Mouse (Mus musculus) liver, embryonic 11.5 days (tissue): ENCODE measurements around the gene Fbxw8. TPM values are rescaled to one million over a fixed set of nuclear protein-coding genes. Genes with fewer than 3 reads are reported as not detected.

Experiments used
- ATAC-seq: fragments of 200-750 bp; cut with Nextera tagmentation; replicated peaks from 2 replicates; pipeline ENCODE4 v1.8.0; 2017; ENCODE audit warnings: moderate number of reproducible peaks, mild to moderate bottlenecking, moderate TSS enrichment, moderate library complexity; ENCODE audit not compliant: low FRiP score
- DNase-seq: peaks from one replicate; pipeline ENCODE4 v3.0.0-alpha.2; 2017; ENCODE audit warnings: low spot score
- H3K27ac ChIP-seq: fragments of 300-500 bp; sonication (generic); 2 replicates; pipeline ENCODE4 v1.5.1; 2014; ENCODE audit warnings: mild to moderate bottlenecking, low read depth, low read length, control low read depth
- H3K27me3 ChIP-seq: fragments of 300-500 bp; sonication (generic); replicated peaks from 2 replicates; pipeline ENCODE4 v1.6.1; 2014; ENCODE audit warnings: low read length, mixed read lengths; ENCODE audit not compliant: control insufficient read depth, insufficient read depth
- H3K36me3 ChIP-seq: fragments of 300-500 bp; sonication (generic); 2 replicates; pipeline ENCODE4 v1.6.1; 2014; ENCODE audit warnings: mild to moderate bottlenecking, low read length, moderate library complexity, mixed read lengths; ENCODE audit not compliant: control insufficient read depth, insufficient read depth
- H3K4me1 ChIP-seq: fragments of 300-500 bp; sonication (generic); replicated peaks from 2 replicates; pipeline ENCODE4 v1.6.1; 2014; ENCODE audit warnings: low read length, mixed read lengths; ENCODE audit not compliant: control insufficient read depth, insufficient read depth
- H3K4me2 ChIP-seq: fragments of 300-500 bp; sonication (generic); 2 replicates; pipeline ENCODE4 v1.6.1; 2014; ENCODE audit warnings: mild to moderate bottlenecking, control low read depth, moderate library complexity
- H3K4me3 ChIP-seq: fragments of 300-500 bp; sonication (generic); 2 replicates; pipeline ENCODE4 v1.5.1; 2014; ENCODE audit warnings: low read depth, low read length, control low read depth
- H3K9ac ChIP-seq: fragments of 300-500 bp; sonication (generic); 2 replicates; pipeline ENCODE4 v1.6.1; 2014; ENCODE audit warnings: low read depth, low read length, control low read depth
- H3K9me3 ChIP-seq: fragments of 300-500 bp; sonication (generic); 2 replicates; pipeline ENCODE4 v1.6.1; 2016; ENCODE audit warnings: low read length, inconsistent platforms, mixed read lengths; ENCODE audit not compliant: control insufficient read depth
- WGBS: fragments of 180-500 bp; shearing (Covaris S2); extraction: QIAGEN DNeasy Blood & Tissue Kit; methylation state at CpG from one replicate; pipeline ENCODE4 v1.1.7; 2014; 5-methylcytosine and 5-hydroxymethylcytosine counted together
- polyA plus RNA-seq: library from polyadenylated mRNA; unstranded; fragments of >200 nt; fragmentation: Nextera tagmentation; extraction: Ambion mirVana; gene quantifications from 2 replicates; pipeline ENCODE4 v1.2.1, GENCODE M21; 2014

The Fbxw8 gene
- polyA plus RNA-seq, 1 experiment from 2014 or later, result 17.0 TPM

DNA sequence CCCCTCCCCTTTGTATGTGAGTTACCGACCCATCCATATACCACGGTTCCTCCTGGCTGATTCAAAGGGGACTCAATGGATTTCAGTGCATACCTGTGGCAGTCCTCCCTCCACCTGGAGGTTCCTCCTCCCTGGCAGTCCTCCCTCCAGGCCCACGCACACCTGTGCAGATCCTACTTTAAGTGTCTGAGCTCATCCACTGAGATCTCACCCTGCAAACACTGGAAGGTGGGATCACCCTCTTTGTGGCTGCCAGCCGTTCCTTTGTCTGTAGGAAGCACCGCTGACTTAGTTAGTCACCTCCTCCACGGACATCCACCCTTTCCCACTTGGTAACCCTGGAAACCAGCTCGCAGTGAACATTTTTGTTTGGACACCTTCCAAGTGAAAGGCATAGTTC is 22.4 kb upstream of the Fbxw8 start:
- Histone ChIP-seq H3K27me3 (peaks cover 28% of the 10 kb centered on the region), H3K9ac (no peak overlapping the region), H3K4me1 (no peaks in the 10 kb centered on the region), H3K9me3 (0 out of 2 replicates have a peak, but pooled peaks cover 4% of the 10 kb centered on the region), H3K27ac (no peak overlapping the region), H3K4me2 (no peak overlapping the region), H3K4me3 (no peak overlapping the region), H3K36me3 (no peaks in the 10 kb centered on the region)
- WGBS, result 75% methylated on average over 7 of the region's 7 CpGs
- DNase-seq, result no peak
- no peak for ATAC-seq

DNA sequence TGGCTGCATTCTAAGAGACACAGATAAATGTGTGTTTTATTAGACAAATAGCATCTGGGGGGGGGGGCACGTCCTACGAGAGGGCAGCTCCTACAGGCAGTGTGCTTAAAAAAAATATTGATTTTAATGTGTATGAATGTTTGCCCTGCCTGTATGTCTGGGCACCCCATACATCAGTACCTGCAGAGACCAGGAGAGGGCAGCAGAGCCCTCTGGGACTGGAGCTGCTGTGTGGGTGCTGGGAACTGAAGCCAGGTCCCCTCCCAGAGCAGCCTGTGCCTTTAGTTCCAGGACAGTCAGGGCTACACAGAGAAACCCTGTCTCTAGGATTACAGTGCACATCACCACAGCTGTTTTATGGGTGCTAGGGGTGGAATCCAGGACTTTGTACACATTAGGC is 19.9 kb upstream of the Fbxw8 start:
- H3K4me1 ChIP-seq, result peaks cover 3% of the 10 kb centered on the region
- ATAC-seq, result no peak
- H3K36me3 ChIP-seq, result no peaks in the 10 kb centered on the region
- no peak overlapping the region for H3K27ac ChIP-seq
- no peak overlapping the region for H3K9ac ChIP-seq
- 0 out of 2 replicates have a peak, but pooled peaks cover 4% of the 10 kb centered on the region for H3K9me3 ChIP-seq
- WGBS, result 11% methylated on average over 2 of the region's 2 CpGs
- no peak overlapping the region for H3K4me2 ChIP-seq
- peaks cover 53% of the 10 kb centered on the region for H3K27me3 ChIP-seq
- no peak for DNase-seq
- H3K4me3 ChIP-seq, result no peak overlapping the region

DNA sequence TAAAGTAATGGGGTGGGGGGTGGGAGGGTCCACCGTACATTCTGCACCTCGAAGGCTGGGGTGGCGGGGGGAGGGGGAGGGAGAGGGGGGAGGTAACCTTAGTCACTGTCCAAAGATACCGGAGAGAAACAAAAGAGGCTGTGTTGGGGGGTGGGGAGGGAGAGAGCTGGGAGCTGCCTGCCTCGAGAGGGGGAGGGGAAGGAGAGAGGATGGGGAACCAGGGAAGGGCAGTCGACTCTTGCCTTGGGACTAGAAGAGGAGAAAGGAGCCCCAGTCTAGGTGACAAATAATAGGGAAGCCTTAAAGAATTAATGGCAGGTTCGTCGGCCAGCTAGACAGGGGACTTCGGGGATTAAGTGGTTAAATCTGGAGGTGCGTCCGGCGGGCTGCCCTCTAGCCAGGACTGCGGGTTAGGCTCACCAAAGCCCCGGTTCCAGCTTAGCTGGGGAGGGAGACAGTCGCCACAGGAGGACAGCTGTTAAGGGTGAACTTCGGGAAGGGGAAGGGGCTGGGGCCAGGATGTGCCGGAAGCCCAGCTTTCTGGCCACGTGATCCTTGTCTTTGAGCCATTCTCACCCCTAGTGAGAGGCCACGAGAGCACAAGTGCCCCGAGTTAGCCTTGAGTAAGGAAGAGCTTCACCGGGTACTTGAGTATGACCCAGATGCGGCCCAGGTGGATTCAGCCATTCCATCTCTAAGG is 19.2 kb upstream of the Fbxw8 start:
- 2% methylated on average over 22 of the region's 22 CpGs for WGBS
- H3K4me2 ChIP-seq, result peak overlapping the region; percentile 56
- peak overlapping the region; percentile 30 for H3K4me3 ChIP-seq
- H3K27ac ChIP-seq, result no peak overlapping the region
- no peak overlapping the region for H3K9ac ChIP-seq
- peaks cover 3% of the 10 kb centered on the region for H3K4me1 ChIP-seq
- peaks cover 59% of the 10 kb centered on the region for H3K27me3 ChIP-seq
- peak; percentile 46 for DNase-seq
- no peak for ATAC-seq
- H3K36me3 ChIP-seq, result no peaks in the 10 kb centered on the region
- H3K9me3 ChIP-seq, result 0 out of 2 replicates have a peak, but pooled peaks cover 4% of the 10 kb centered on the region

DNA sequence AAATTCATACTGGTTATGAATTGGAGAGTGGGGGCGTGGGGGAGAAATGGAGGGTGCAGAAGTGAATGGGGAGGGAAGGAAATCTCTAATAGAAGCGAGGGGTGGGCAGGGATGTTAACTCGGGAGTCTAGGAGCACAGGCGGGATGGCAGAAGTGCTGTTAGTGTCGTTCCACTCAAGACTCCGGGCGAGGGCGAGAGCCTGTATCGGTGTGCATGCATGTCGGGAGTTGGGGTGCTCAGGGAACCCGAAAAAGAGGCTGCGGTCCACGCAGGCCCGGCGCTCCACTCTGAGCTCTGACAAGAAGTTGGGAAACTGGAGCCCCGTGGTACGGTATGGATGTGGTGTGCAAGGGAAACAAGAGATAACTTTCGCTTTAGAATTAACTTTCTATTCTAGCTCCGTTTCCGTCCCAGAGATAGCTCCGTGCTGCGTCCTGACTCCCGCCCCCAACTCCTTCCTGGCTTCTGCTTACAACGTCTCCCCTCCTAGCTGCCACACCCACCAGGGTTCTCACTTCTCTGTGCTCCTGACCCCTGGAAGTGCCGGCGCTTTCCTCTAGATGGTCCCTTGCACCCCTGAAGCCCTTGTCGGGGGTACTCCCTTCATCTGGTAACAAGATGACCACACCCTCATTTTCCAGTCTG is 16.9 kb upstream of the Fbxw8 start:
- Histone ChIP-seq H3K4me2 (peak overlapping the region; percentile 50), H3K27me3 (peaks cover 82% of the 10 kb centered on the region), H3K9me3 (0 out of 2 replicates have a peak, but pooled peaks cover 4% of the 10 kb centered on the region), H3K9ac (no peak overlapping the region), H3K36me3 (no peaks in the 10 kb centered on the region), H3K4me1 (peaks cover 3% of the 10 kb centered on the region), H3K4me3 (peak overlapping the region; percentile 35), H3K27ac (no peak overlapping the region)
- ATAC-seq, result no peak
- DNase-seq, result no peak
- under 1% methylated on average over 27 of the region's 27 CpGs for WGBS

DNA sequence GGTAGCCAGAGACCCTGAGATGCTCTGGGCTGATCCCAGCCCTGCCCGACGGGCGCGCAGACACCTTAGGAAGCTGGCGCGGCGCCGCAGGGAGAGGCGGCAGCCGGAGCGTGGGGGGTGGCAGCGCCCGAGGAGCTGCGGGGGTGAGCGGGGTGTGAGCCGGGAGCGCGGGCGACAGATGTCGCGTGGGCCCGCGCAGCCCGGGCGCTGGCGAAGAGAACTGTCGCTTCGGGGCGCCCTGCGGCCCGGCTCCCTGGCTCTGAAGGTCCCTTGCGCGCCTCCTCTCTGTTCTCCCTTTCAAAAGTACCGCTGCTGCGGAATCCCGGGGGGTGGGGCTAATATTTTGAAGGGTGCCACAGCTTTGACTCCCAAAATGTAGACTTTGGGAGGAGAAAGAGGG is 16.4 kb upstream of the Fbxw8 start:
- Histone ChIP-seq H3K4me3 (peak overlapping the region; percentile 35), H3K4me1 (peaks cover 3% of the 10 kb centered on the region), H3K4me2 (peak overlapping the region; percentile 50), H3K36me3 (no peaks in the 10 kb centered on the region), H3K9ac (no peak overlapping the region), H3K27ac (no peak overlapping the region), H3K9me3 (0 out of 2 replicates have a peak, but pooled peaks cover 4% of the 10 kb centered on the region), H3K27me3 (peaks cover 83% of the 10 kb centered on the region)
- WGBS, result 1% methylated on average over 35 of the region's 36 CpGs
- no peak for ATAC-seq
- DNase-seq, result no peak

DNA sequence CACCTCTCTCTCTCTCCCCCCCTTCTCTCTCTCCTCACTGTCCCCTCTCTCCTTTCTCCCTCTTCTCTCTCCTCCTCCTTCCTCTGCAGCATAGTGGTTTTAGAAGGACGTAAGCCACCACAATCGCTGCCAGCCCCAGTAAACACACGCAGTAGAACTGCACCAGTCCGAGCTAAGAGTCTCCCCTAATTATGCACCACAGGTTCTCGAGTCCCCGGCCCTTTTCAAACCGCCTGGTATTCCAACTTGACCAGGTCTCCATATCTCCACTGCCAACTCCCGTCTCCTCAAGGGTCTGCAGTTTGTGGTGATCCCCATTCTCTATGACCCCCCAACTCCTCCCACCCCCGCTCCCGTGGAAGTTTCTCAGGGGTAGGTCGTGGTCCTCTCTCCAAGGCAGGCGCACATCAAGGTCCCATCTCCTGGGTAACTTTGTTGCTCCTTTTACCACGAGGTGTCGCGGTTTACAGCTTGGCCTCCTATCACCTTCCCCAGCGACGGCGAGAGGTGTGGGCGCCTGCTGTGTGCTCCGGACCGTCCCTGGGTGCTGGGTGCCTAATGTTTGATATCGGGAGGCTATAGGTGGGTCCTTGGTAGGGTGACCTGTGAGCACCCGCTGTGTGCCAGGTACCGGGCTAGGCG is 15.7 kb upstream of the Fbxw8 start:
- Histone ChIP-seq H3K4me2 (peak overlapping the region; percentile 30), H3K9ac (no peak overlapping the region), H3K4me1 (peaks cover 3% of the 10 kb centered on the region), H3K27ac (no peak overlapping the region), H3K36me3 (no peaks in the 10 kb centered on the region), H3K27me3 (peaks cover 88% of the 10 kb centered on the region), H3K4me3 (no peak overlapping the region; the same call in 1 of the 2 replicates), H3K9me3 (0 out of 2 replicates have a peak, but pooled peaks cover 4% of the 10 kb centered on the region)
- WGBS, result 1% methylated on average over 25 of the region's 25 CpGs
- no peak for ATAC-seq
- no peak for DNase-seq

DNA sequence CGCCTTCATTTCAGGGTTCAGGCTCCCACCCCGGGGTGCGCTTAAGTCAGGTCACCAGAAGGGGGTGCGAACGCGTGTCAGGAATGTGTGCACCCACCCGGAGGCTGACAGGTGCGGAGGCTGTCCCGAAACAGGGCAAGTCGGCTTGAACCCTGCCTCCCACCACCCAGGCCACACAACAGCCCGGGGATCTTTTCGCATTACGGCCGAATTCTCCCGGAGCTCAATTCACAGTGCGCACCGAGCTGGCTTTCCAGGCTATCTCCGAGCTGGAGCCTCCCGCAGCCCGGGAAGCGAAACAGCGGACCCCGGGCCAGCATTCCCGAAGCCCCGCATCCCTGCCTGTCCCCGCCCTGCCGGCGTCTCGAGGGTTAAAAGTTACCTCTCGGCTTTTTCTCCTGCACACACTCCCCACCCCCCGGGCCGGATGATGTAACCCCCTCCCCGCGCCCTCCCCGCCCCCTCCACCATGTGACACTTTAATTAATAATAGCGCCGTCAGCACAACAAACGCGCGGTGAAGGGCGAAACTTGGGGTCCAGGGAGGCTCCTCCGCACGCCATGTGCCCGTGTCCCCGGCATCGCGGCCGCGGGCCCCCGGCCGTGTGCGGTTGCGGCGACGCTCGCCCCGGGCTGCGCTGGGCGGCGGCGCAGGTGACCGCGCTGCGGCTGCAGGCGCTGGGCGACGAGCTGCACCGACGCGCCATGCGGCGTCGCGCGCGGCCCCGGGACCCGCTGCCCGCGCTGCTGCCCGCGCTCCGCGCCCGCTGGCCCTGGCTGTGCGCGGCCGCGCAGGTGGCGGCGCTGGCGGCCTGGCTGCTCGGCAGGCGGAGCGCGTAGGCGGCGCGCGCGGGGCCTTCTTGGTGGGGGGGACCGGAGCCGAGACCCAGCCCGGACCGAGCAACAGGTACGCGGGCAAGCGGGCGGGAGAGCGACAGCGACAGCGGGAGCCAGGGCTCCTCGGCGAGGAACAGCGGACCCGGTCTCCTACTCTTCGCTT is 14.3 kb upstream of the Fbxw8 start:
- Histone ChIP-seq H3K9ac (no peak overlapping the region), H3K4me3 (peak overlapping the region; percentile 48), H3K27ac (no peak overlapping the region), H3K4me2 (peak overlapping the region; percentile 58), H3K9me3 (no peaks in the 10 kb centered on the region), H3K36me3 (no peaks in the 10 kb centered on the region), H3K4me1 (peaks cover 3% of the 10 kb centered on the region), H3K27me3 (peaks cover 82% of the 10 kb centered on the region)
- whole genome bisulfite sequencing, result 1% methylated on average over 117 of the region's 117 CpGs
- ATAC-seq (no peak), DNase-seq (no peak)

DNA sequence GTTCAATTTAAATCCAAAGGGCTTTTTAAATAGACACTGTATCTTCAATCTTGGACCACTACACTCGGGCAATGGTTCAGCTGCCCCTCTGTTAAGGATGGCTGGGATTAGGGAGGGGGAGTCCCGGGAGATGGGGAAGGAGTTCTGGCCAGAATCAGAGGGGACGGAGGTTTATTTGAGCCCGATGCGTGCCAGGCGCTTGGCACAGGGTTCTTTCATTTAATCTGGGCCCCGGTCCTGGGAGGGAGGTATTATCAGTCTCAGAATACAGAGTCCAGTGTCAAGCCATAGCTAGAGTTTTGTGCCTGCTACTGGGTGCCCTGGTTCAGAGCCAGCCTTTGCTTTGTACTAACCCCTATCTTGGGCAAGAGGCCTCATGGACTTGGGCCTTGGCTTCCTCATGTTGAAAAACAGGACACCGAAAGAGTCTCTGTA is 12.3 kb upstream of the Fbxw8 start:
- Histone ChIP-seq H3K4me1 (peaks cover 3% of the 10 kb centered on the region), H3K4me2 (no peak overlapping the region), H3K36me3 (no peaks in the 10 kb centered on the region), H3K4me3 (no peak overlapping the region), H3K9me3 (no peaks in the 10 kb centered on the region), H3K9ac (no peak overlapping the region), H3K27me3 (peaks cover 80% of the 10 kb centered on the region), H3K27ac (no peak overlapping the region)
- 58% methylated on average over 8 of the region's 8 CpGs for WGBS
- DNase-seq, result no peak
- no peak for ATAC-seq
